Mouse (Mus musculus) urinary bladder, postnatal 14 days (tissue): ENCODE results near the gene Chl1.
A peak's percentile ranks its signal among the peaks of the same experiment; 100 is the strongest.

Source experiments
- DNase-seq: peaks from one replicate; pipeline ENCODE4 v3.0.0; 2021; ENCODE audit warnings: low spot score

The Chl1 gene

DNA sequence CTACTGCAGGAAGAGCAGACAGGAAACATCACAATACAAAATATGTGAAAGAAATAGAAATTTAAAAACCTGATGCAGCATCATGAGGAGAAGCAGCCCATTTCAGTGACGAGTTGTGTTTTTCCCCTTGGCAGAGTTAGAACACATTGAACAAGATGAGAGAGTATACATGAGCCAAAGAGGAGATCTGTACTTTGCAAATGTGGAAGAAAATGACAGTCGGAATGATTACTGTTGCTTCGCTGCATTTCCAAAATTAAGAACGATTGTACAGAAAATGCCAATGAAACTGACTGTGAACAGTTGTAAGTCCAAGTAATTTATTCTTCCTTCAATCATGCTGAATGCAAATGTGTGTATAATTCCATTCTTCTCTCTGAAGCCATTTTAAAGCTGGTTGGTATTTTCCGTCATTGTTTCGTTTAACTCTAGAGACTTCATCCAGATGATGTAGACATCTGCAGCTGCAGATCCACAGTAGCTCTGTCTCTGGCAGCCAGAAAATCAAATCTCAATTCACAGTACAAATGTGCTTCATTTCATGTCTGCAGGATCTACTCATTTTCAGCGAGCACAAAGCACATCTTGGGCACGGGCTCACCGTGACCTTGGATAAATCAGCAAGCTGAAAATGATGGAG is 155.4 kb downstream of the Chl1 start:
- no peak for DNase-seq

- DNase-seq, result no peak
These were observed 162.7 kb downstream of the Chl1 start for GRCm38 (mm10) chr6:103673111-103673510.

GRCm38 (mm10) chr6:103674332-103674731 is 163.9 kb downstream of the Chl1 start:
- peak; percentile 12 for DNase-seq

DNA sequence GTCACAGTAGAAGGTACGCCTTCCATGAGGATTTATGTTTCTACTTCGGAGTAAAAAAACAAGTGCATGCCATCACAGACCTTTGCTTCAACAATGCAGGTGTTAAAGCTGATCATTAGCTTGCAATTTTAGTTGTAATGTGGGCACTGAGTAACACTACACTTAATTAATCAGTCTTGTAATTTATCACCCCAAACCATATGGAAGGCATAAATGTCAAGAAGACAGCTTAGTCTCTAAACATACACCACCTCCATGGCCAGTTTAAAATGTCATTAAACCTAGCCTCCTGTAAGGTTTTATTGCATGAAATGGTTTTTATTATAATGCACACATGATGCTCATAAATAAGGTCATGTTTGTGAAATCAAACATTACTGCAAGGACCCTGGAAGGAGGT is 164.8 kb downstream of the Chl1 start:
- no peak for DNase-seq

DNA sequence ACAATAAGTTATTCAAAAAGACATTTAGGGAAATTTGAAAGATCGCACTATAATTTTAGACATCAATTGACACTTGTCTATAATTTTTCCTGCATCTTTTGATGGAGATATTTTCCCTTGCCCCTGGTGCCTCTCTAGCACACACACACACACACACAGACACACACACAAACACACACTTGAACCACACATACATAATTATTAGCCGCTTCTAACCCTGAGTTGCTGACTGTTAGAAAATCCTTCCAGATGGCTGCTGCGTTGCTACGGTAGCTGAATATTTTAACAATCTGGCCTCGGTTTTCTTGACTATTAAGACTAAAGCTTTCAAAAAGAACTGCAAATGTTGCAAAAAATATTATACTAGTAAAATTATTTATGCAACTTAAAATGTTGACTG is 166.3 kb downstream of the Chl1 start:
- DNase-seq, result no peak

GRCm38 (mm10) chr6:103677072-103677471 is 166.7 kb downstream of the Chl1 start:
- no peak for DNase-seq

GRCm38 (mm10) chr6:103682854-103683574 is 172.6 kb downstream of the Chl1 start:
- DNase-seq, result peak; percentile 61

GRCm38 (mm10) chr6:103692511-103692910 is 182.1 kb downstream of the Chl1 start:
- no peak for DNase-seq

DNA sequence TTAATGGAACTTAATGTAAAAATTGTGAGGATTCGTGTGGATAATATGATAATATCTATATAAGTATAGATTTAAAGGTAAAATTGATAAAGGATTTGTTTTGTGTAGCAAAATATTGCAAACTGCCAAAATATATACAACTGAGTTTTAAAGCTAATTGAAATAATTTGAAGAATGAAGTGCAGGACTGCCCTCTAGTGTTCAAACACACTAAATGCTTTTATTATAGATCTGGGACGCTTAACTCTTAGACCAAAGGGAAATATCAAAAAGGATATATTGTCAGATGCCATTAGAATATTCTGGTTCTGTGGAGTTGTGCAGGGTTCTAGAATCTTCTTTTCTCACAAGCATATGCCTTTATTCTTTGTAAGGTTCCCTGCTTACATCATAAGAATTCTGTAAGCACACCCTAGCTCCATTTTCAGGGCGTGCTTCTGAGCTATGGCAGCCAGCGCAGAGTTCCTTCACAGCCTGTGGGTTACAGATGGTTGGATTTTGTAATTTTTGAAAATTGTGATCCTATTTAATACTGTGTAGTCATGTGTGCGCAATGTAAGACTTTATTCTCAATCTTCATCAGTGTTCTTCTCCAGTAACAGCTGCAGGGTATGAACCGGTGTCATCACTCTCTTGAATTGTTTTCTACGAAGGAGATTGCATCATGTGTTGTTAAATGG is 187.1 kb downstream of the Chl1 start:
- no peak for DNase-seq

DNA sequence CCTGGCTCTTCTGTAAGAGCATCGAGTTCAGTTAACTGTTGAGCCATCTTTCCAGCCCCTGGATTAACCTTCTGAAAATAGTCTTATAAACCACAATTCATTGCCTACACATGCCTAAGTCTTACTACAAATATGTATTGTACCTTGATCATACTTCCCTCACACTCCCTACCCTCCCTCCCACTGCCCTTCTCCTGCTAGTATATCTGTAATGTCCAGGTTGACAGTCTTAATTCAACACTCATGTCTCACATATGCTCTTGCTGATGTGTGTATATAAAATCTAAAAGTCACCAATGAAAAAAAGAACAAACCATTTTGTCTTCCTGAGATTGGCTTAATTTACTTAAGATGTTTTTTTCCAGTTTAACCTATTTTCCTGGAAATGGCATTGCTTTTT is 189.1 kb downstream of the Chl1 start:
- no peak for DNase-seq

- DNase-seq, result no peak
These were observed 189.5 kb downstream of the Chl1 start for GRCm38 (mm10) chr6:103699895-103700294.

DNA sequence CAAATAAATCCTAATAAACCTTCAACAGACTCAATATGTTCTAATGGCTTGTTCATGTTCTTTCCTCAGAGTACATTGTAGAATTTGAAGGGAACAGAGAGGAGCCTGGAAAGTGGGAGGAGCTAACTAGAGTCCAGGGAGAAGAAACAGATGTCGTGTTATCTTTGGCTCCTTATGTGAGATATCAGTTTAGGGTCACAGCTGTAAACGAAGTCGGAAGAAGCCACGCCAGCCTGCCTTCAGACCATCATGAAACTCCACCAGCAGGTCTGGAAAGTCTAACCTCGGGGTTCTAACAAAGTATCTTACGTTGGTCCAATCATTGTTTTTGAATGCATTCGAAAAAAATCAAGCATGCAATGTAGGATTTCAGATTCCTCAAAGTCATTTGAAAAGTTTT is 189.9 kb downstream of the Chl1 start:
- DNase-seq, result no peak

- no peak for DNase-seq
These were observed 196.0 kb downstream of the Chl1 start for GRCm38 (mm10) chr6:103706366-103706765.

DNA sequence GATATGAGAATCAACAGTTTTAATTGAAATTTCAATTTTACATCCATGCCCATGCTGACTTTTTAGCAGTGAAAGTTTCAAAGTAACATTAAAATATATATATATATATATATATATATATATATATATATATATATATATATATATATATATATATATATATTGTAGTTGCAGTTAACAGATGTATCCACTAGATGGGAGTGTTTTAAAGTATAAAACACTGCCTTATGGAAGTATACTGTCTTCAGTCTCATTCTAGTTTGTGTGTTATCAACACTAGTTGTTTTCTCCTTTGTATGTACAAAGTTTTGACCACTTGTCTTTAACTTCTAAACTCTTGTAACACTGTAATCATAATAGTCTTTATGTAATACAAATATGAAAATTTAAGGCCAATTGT is 228.9 kb downstream of the Chl1 start:
- no peak for DNase-seq

DNA sequence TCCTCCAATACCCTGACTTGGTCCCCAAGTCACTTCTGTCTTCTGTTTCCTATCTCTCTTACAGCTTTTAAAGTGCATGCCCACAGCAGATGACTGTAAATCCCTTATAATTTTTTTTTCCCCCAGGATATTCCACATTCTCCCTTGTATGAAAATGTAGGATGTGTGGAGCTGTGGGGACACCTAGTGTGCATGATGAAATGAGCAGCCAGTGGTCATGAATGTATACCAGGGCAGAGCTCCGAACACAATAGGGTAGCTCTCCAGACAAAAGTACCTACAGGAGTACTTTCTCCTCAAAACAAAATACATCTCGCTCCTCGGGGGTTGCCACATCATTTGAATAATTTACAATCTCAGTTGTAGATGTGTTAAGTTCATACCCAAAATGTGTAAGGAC is 232.4 kb downstream of the Chl1 start:
- no peak for DNase-seq

DNA sequence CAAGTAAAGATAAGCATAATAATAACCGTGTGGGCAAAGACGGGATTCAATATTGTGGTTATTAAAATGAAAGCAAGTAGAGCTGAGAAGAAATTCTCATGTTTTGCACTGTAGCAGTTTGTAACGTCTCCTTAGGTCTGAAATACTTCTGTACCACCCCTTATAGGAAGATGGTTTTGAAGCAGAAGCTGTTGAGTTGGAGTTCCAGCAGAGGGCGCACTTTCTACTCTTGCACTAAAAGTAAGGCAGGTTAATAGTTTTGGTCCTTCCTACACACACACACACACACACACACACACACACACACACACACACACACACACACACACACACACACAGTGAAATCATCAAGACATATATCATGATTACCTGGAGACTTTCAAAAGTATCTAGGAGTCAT is 235.7 kb downstream of the Chl1 start:
- peak; percentile 18 for DNase-seq

- no peak for DNase-seq
These were observed 238.9 kb downstream of the Chl1 start for GRCm38 (mm10) chr6:103749122-103749773.

GRCm38 (mm10) chr6:103753891-103754290 is 243.5 kb downstream of the Chl1 start:
- no peak for DNase-seq

GRCm38 (mm10) chr6:103766830-103767229 is 256.4 kb downstream of the Chl1 start:
- no peak for DNase-seq

DNA sequence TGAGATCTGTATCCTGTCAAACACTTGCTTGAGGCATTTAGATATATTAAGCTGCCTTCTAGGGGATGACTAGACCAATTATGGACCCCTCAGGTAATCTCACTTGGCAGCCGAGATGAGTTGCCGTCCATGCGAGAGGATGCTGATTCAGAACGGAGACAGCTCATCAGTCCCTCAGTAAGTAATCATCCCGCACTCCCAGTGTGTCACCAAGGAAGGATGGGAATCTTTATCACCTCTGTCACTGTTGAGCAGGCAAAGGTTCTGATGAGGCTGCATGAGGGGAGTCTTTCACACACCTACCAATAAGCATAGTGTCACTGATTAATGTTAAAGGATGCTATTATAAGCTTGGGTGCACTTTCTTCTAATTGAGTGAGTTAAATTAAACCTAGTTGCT is 270.7 kb downstream of the Chl1 start:
- DNase-seq, result no peak

- no peak for DNase-seq
These were observed 280.8 kb downstream of the Chl1 start for GRCm38 (mm10) chr6:103791077-103791632.

DNA sequence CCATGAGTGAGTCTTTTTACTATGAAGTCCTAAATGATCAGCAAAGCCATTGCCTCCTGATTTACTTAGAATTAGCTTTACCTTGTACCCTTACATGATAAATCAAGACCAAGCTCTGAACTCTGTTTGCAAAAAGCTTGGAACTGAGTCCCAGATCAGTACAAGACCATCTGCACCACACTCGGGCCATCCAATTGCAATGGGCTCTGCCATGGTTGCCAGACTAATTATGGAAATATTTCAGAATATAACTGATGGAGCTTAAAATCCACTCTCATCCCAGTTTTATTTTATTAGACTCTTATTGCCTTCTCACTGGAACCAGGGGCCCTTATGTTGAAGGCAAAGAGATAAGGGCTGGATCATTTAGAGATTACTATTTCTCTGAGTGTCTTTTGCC is 284.9 kb downstream of the Chl1 start:
- no peak for DNase-seq
